Comparison of ENCODE assay signal across 8 mouse cellular contexts in the genomic region with DNA sequence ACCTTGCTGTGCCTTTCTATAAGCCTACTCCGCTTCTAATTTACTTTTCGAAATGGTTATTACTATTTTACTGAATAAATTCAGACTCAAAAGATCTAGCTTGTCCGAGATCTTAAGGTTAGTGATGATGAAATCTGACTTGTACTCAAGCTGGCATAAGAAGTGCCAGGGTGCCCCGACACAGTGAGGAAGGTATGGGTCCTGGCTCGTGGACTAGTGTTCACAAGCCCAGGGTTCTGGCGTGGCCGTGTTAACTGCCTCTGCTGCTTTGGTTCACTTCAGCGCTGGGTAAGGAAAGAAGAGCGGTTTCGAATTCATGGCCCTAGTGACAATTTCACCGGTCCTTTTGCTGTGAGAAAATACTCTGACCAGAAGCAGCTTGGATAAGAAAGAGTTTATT. TPM values are rescaled to one million over a fixed set of nuclear protein-coding genes. Genes with fewer than 3 reads are reported as not detected.
A peak's percentile ranks its signal among the peaks of the same experiment; 100 is the strongest.
DNase-seq lines count a peak whose midpoint lies in the region; ATAC-seq and TF ChIP-seq lines count a peak whose summit lies in the region.

No protein-coding gene starts in this region.

- 88% methylated on average over 11 of the region's 11 CpGs for WGBS in heart, embryonic 16.5 days
- WGBS in forebrain, embryonic 15.5 days, result 84% methylated on average over 11 of the region's 11 CpGs
- 77% methylated on average over 11 of the region's 11 CpGs for WGBS in liver, embryonic 16.5 days (ENCODE audit: insufficient replicate concordance)

- H3K4me1 ChIP-seq in heart, embryonic 16.5 days (ENCODE audit: control insufficient read depth, insufficient read depth, low read length), result peaks cover 10% of the 10 kb centered on the region
- peaks cover 62% of the 10 kb centered on the region for H3K4me1 ChIP-seq in G1E (ENCODE audit: insufficient read depth, low read depth, low read length)
- peaks cover 15% of the 10 kb centered on the region for H3K4me1 ChIP-seq in forebrain, embryonic 15.5 days
- H3K4me1 ChIP-seq in liver, embryonic 16.5 days (ENCODE audit: control insufficient read depth, low read depth, low read length), result peaks cover 29% of the 10 kb centered on the region

- no peak overlapping the region for H3K9ac ChIP-seq in heart, embryonic 16.5 days (ENCODE audit: low read length)
- no peak overlapping the region for H3K9ac ChIP-seq in forebrain, embryonic 15.5 days (replicated peaks)
- H3K9ac ChIP-seq in liver, embryonic 16.5 days (ENCODE audit: low read depth, low read length), result no peak overlapping the region

- H3K9me3 ChIP-seq in heart, embryonic 16.5 days (replicated peaks; ENCODE audit: control insufficient read depth, low read length), result no peaks in the 10 kb centered on the region
- no peaks in the 10 kb centered on the region for H3K9me3 ChIP-seq in G1E (replicated peaks)
- H3K9me3 ChIP-seq in forebrain, embryonic 15.5 days, result no peaks in the 10 kb centered on the region
- no peaks in the 10 kb centered on the region for H3K9me3 ChIP-seq in liver, embryonic 16.5 days (replicated peaks; ENCODE audit: control insufficient read depth, low read length)

- DNase-seq in heart, adult 8-10 months (ENCODE audit: low spot score), result no peak
- no peak for DNase-seq in G1E (ENCODE audit: low spot score)
- no peak for DNase-seq in right cerebral cortex, adult 2 months (ENCODE audit: low spot score in 2 of 2)
- DNase-seq in thymus, postnatal 25 days, result no peak
- no peak for DNase-seq in adrenal gland, adult 18-20 months (ENCODE audit: low spot score in 2 of 2)

- ATAC-seq in heart, embryonic 16.5 days (replicated peaks; ENCODE audit: extremely low read depth, insufficient read depth, low FRiP score), result no peak
- no peak for ATAC-seq in G1E (ENCODE audit: extremely low read depth, insufficient number of reproducible peaks, low FRiP score, poor library complexity, severe bottlenecking)
- ATAC-seq in forebrain, embryonic 15.5 days (replicated peaks), result no peak
- ATAC-seq in liver, embryonic 16.5 days (ENCODE audit: low read depth), result no peak

- peak overlapping the region; percentile 61; the same call in 1 of the 2 replicates for H3K4me3 ChIP-seq in heart, embryonic 16.5 days (ENCODE audit: low read length)
- peak overlapping the region; percentile 84; the same call in 1 of the 2 replicates for H3K4me3 ChIP-seq in G1E (ENCODE audit: low read depth, low read length)
- H3K4me3 ChIP-seq in forebrain, embryonic 15.5 days, result peak overlapping the region; percentile 83; the same call in 1 of the 2 replicates
- peak overlapping the region; percentile 74 for H3K4me3 ChIP-seq in liver, embryonic 16.5 days (ENCODE audit: low read depth, low read length)

- no peaks in the 10 kb centered on the region for H3K36me3 ChIP-seq in heart, embryonic 16.5 days (ENCODE audit: control insufficient read depth, insufficient read depth)
- H3K36me3 ChIP-seq in G1E (replicated peaks), result peaks cover 25% of the 10 kb centered on the region
- no peaks in the 10 kb centered on the region for H3K36me3 ChIP-seq in forebrain, embryonic 15.5 days
- H3K36me3 ChIP-seq in liver, embryonic 16.5 days (ENCODE audit: control insufficient read depth, insufficient read depth), result no peaks in the 10 kb centered on the region

- peak overlapping the region; percentile 95 for H3K4me2 ChIP-seq in heart, embryonic 16.5 days (ENCODE audit: low read depth, low read length)
- no peak overlapping the region for H3K4me2 ChIP-seq in forebrain, embryonic 15.5 days (replicated peaks)
- peak overlapping the region; percentile 99 for H3K4me2 ChIP-seq in liver, embryonic 16.5 days (ENCODE audit: low read depth, low read length)

- no peak overlapping the region for H3K27ac ChIP-seq in heart, embryonic 16.5 days (ENCODE audit: low read length)
- H3K27ac ChIP-seq in forebrain, embryonic 15.5 days (replicated peaks), result no peak overlapping the region
- H3K27ac ChIP-seq in liver, embryonic 16.5 days (ENCODE audit: low read length), result no peak overlapping the region

- peaks cover 16% of the 10 kb centered on the region for H3K27me3 ChIP-seq in heart, embryonic 16.5 days (ENCODE audit: control insufficient read depth, insufficient read depth, low read length)
- H3K27me3 ChIP-seq in G1E (ENCODE audit: insufficient read depth, low read length), result no peaks in the 10 kb centered on the region
- peaks cover 20% of the 10 kb centered on the region; the same call in 1 of the 2 replicates for H3K27me3 ChIP-seq in forebrain, embryonic 15.5 days
- no peaks in the 10 kb centered on the region for H3K27me3 ChIP-seq in liver, embryonic 16.5 days (ENCODE audit: control insufficient read depth, insufficient read depth, low read depth, low read length)

- no peak for TF ChIP-seq CTCF in G1E (IDR thresholded peaks at IDR 0.05; ENCODE audit: low read depth, low read length)

RNA-seq across cellular contexts. Expression of gene Abcc4, which starts 0.9 kb away (rescaled TPM):
- 1.6 and 2.2 TPM in 2 replicates for polyA plus RNA-seq in heart, embryonic 16.5 days (2015; fragmentation: Nextera tagmentation; extraction: Ambion mirVana)
- 1 to 10 TPM; 7.4 to 9.9 (median 8.5) TPM for total RNA-seq in heart, adult 8-10 months (2022)
- total RNA-seq in G1E (2014; fragmentation: Nextera tagmentation), result 22.9 and 25.2 TPM in 2 replicates
- total RNA-seq in G1E (2017), result 13.3 and 16.2 TPM in 2 replicates
- 9.7 and 10.5 TPM in 2 replicates for polyA plus RNA-seq in G1E (2012)
- 0.88 and 1.2 TPM in 2 replicates for polyA plus RNA-seq in forebrain, embryonic 15.5 days (2015; fragmentation: Nextera tagmentation; extraction: Ambion mirVana)
- 1.7 and 2.3 TPM in 2 replicates for polyA plus RNA-seq in liver, embryonic 16.5 days (2015; fragmentation: Nextera tagmentation; extraction: Ambion mirVana)
- total RNA-seq in adrenal gland, adult 18-20 months (2021), result 10 to 100 TPM; 13.8 to 16.9 TPM
